Mouse (Mus musculus) spleen, adult 2 months (tissue): ENCODE measurements around the gene Trabd2b.

ENCODE experiments used
- CTCF ChIP-seq: fragments of 200-500 bp; IDR thresholded peaks from 2 replicates; pipeline ENCODE4 v1.5.1; 2011; ENCODE audit warnings: mild to moderate bottlenecking, inconsistent platforms; ENCODE audit not compliant: insufficient read depth, insufficient read length, insufficient replicate concordance; ENCODE audit errors: extremely low read depth
- POLR2A ChIP-seq: fragments of 200-500 bp; IDR thresholded peaks from 2 replicates; pipeline ENCODE4 v1.6.1; 2011; ENCODE audit warnings: low read depth, low read length, inconsistent platforms

- TF ChIP-seq CTCF, result no peak
- TF ChIP-seq POLR2A, result no peak
Measured at GRCm38 (mm10) chr4:114645341-114645740, 238.8 kb downstream of the Trabd2b start.
